Mouse (Mus musculus) left cerebral cortex, postnatal 10 days (tissue): Measurements from ENCODE around the gene Krt73. TPM values are rescaled to one million over a fixed set of nuclear protein-coding genes. Genes with fewer than 3 reads are reported as not detected.
A peak's percentile ranks its signal among the peaks of the same experiment; 100 is the strongest.

ENCODE experiments used
- DNase-seq, 2 experiments: peaks; one replicate each; pipeline ENCODE4 v3.0.0; 2021 to 2022; ENCODE audit warnings: low spot score in 2 of 2, mixed read lengths in 1 of 2; ENCODE audit errors: extremely low spot score in 1 of 2
- intact Hi-C: fragments of 180-260 bp; cut with DNase I; formaldehyde crosslinking; loops from one replicate; pipeline ENCODE4 v1.15.1; 2025
- total RNA-seq, 2 experiments: library from RNA; stranded (reverse); gene quantifications; 2 replicates each; pipeline ENCODE4 v1.2.3; 2021

Gene Krt73
- 1 to 10 TPM; 1.0 to 1.6 TPM for total RNA-seq

DNA sequence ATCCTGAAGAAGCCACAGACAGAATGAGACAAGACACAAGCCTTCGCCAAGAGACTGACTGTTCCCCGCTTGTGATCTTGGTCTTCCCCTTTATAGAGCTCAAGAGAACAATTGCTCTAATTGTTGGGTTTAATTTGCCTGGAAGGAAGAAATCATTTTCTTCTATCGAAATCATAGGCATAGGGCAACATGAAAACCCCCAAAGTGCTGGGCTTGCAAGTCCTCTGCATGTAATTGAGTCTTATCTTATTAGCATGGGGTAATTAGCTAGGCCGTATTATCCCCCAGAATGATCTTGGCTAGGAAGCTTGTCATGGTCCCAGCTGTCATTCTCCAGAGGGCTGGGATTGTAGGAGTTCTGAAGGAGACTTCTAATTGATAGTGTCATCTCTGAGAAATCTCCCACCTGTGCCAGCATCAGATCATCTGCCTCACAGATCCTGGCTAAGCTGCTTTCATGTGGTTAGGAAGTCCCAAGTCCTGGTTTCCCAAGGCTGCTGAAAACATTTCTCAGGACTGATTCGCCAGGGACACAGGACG is at the start of gene Krt73:
Gene Krt73 (minus strand): TSS at position 51 of the 540 bp plus-strand sequence.
- DNase-seq, result no peak
- intact Hi-C loops, result no loop called here

DNA sequence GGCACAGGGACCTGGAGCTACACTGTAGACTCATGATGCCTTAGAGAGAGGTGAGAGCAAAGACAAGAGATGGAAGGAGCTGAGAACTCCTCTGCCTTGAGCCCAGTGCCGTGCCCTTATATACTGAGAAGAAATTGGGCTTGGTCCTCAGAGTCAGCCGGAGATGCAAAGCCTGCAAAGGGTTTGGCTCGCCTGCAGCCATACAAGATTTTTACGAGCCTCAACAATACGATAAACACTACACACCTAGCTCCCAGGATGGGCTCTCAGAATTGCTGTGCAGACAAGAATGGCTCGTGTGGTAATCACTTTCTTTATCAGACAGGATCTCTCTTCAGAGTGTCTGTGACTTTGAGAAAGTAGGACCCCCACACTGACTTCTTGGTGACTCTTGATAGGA is 48.5 kb upstream of the Krt73 start, which contains the start of gene Krt1:
Gene Krt1 (minus strand): TSS at position 101 of the 400 bp plus-strand sequence.
- DNase-seq, result no peak
- intact Hi-C loops, result no loop called here

DNA sequence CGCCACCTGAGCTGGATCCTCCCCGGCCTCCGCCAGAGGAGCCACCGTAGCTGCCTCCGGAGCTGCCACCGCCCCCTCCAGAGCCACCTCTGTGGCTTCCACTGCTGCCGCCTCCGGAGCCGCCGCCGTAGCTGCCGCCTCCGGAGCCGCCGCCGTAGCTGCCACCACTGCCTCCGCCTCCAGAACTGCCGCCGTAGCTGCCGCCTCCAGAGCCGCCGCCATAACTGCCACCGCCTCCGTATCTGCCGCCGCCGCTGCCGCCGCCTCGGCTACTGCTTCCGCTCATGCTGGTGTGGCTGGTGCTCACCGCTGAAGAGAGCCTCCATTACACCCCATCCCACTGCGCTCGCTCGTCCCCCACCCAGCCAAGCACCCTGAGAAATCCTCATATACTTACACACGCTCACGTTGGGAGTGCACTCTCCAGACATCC is 43.8 kb upstream of the Krt73 start:
- intact Hi-C loops, result no loop called here
- DNase-seq, result peak in 1 of 2 experiments; percentile 65

DNA sequence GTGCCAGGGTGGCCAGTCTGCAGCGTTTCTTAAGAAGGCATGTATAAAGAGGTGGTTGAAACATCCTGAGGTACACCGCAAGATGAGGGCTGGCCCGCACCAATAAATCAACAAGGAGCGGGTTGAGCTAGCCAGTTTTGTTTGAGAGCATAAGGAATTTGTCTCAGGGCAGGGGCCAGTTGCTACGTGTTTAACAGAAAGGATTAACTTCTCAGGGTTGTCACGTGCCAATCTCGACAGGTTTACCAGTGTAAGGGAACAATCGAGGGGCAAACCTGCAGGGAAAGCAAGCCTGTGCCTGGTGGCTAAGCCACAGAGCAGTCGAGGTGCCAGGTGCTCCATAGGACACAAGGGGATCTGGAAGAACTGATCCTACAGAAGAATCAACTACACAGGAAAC is 41.0 kb upstream of the Krt73 start:
- DNase-seq, result no peak
- intact Hi-C loops, result no loop called here

DNA sequence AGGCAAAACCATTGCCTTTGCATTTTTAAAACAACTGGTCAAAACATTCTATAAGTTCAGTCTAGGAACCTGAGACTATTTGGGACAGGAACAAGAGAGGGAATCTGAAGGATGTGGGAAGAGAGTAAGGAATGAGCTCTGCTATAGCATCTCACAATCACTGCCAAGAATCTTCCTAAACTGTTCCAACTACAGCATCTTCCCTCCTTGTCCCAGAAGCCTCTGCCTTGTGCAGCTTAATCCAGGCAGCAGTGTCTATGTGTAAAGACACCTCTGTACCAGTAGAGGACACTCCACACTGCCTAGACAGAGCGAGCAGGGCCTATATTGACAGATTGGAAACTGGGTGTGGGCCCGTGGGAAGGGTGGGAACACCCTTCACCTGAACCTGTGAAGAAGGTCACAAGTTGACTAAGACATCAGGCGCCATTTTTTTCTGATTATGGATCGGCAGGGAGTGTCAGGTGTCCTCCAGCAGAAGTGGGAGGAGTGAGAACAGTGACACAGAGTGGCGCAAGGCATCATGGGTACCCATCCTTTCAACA is 32.7 kb upstream of the Krt73 start:
- intact Hi-C loops, result no loop called here

DNA sequence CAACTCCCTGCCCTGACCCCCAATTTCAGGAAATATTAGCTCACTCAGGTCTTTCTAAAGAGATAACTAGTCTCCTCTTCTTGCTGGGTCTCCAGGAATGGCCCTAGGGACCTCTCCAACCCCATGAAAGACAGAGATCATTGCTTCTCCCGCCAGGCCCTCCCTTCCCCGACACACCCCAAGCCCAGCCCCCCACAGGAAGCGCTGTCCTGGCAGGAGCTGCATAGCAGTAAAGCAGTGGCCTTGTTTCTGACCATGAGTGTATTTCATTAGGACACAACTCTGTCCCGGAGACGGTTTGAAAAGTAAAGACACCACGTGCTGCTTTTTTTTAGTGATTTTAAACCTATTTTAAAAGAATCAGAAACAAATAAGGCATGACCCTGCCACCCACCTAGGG is 31.0 kb upstream of the Krt73 start:
- intact Hi-C loops, result no loop called here
- DNase-seq, result no peak

More for the DNA sequence above, 32.7 kb upstream of the Krt73 start:
- no peak for DNase-seq

DNA sequence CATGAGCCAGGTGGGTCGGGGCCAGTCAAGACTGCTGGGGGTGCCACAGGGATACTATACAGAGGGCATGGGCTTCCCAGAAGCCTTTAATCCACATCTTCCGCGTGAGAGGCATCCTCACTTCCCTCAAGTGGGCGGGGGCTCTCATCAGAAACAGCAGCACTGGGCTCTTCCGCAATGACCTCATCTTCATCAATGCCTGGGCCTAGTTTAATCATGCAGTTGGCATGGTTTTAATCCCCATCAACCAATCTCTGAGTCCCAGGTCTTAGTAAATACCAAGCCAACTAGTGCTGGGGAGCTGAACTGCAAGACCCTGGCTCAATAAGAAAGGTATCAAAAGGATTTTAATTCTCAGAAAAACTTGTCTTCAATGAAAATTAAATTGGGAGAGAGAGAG is 27.3 kb upstream of the Krt73 start:
- no peak for DNase-seq
- intact Hi-C loops, result no loop called here

DNA sequence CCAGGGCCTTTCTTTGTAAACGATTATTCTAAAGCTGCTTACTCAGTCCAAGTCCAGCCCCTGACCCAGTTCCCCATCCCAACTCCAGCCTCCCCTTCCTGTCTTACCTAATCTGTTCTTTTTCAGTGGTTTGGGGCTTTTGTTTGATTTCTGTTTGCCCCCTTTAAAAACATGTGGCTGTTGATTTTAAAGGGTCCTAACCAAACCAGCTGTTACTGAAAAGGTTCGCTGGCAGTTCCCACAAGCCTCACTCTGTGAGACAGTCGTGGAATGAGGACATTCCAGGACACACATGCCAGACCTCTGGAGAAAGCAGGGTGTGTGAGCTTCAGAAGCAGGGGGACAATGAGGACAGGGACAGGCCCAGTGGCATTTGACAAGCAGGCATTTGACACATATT is 19.6 kb upstream of the Krt73 start:
- DNase-seq, result no peak
- intact Hi-C loops, result no loop called here

DNA sequence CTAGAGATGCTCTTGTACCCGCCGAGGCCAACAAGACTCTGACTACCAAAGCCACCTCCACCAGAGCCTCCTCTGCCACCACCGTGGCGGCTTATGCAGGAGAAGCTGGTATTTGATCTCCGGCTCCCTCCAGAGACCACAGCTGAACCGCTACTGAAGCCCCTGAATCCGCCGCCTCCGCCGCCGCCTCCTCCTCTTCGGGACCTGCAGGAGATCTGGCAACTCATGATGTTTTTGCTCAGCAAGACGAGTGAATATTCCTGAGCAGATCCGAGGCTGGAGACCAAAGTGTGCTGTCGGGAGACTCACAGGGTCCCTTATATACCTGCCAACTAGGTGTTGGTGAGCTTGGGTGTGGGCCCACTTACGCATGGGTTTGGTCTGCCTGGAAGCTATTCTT is 15.7 kb upstream of the Krt73 start, which contains the start of gene Krt2:
Gene Krt2 (minus strand): TSS at position 295 of the 400 bp plus-strand sequence.
- DNase-seq, result no peak
- intact Hi-C loops, result no loop called here

DNA sequence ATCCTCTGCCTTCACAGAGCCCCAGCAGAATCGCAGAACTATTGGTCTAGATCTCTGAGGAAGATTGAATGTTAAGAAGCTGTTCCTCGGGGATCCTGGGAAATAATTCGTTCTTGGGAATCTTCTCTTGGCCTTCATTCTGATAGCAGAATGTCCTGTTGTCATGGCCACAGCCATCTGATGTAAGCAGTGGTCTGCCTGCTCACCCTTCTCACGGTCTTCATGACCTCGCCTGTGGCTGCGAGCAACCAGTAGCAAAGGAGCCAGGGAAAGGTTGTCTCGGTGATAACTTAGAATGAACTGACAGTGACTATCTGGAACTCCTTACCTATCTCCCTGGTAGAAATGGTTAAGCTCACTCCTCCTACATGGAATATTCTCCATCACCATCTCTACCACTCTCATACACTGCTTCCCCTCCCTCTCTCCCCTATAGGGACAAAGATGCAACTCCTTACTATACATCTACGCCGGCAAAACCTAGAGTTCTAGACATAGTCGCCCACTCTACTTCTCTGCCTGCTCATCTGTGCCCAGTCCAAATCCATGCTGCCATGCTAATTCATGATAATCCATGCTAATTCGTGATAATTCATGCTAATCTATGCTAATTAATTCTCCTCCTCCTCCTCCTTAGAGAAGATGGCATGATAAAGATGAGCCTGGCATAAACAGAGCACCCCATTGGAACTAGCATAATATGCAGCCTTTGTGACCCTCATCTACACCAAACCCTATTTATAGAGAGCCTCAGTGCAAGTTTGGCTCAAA is 1.1 kb upstream of the Krt73 start:
- intact Hi-C loops, result no loop called here
- DNase-seq, result peak in 1 of 2 experiments; percentile 28

DNA sequence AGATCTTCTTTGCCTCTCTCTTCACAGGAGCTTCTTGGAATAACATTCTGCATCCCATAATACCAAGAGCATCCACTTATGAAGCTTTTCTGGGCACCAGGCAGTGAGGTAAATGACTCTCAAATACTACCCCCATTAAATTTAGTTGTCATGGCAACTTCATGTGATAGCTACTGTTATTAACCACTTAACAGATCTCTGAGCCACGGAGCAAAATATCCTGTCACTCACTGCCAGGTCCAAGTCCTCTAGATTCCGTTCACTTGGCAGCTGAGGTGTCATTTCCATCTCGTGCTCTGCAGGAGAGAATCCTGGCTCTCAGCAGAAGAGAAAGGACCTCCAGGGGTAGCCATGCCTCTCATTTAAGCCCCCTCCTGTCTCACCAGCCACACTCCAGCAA is 11.3 kb downstream of the Krt73 start:
- intact Hi-C loops, result no loop called here

DNA sequence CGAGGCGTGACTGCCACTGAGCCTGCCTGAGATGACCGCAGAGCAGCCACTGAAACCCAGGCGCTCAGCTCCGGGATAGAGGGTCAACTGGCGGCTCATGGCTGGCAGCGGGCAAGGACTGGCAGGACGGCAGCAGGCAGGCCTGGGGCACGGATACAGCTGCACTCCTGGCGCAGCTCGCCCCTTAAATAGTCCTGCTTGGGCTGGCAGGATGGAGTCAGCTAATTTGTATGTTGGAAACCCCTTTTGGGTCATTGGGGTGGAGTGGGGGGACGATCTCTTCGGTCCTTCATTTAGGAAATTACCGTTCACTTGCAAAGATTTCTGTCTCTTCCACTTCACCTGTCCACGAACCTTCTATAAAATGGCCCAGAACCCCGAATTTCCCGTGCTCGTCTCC is 15.8 kb downstream of the Krt73 start, which contains the start of gene Krt72:
Gene Krt72 (minus strand): TSS at position 101 of the 400 bp plus-strand sequence.
- intact Hi-C loops, result no loop called here
- DNase-seq, result no peak

More for the DNA sequence above, 11.3 kb downstream of the Krt73 start:
- no peak for DNase-seq

DNA sequence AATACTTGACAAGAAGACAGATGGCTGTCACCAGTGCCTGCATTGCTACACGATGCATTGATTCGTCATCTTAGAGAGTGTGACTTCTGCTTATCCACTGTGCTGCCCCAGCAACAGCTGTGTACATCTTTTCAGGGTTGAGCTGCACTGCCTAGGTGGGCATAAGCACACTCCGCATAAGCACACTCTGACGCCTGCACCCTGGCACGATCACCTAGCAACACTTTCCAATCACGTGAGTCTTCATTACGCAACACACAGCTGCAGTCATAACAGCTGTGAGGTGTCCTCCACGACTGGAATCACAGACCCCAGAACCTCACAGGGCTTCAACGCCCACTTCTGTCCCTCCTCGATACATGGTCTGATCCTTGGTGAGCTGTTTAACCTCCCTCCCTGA is 28.7 kb downstream of the Krt73 start:
- intact Hi-C loops, result loop anchor here (5.0 to 10.0 kb wide), 2 partner anchors 291 to 436 kb away; no protein-coding TSS in a partner anchor
- DNase-seq, result no peak

DNA sequence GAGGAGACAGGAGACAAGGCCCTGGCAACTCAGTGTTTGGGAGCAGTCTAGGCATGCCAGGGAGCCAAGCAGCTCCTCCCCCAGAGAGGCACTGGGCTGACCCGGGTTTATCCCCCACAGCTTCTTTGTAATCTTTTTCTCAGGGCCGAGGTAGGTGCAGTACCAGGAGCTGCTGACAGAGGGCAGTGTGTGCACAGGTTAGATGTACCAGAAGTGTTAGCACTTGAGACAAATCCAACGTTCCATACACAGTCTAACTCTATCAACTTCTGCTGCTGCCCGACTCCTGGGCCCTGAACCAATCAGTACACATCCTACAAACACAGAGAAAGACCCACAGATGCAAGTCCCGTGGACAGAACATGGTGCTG is 29.4 kb downstream of the Krt73 start:
- DNase-seq, result peak; percentile 80 to 89
- intact Hi-C loops, result loop anchor here (1.0 to 10.0 kb wide), 3 partner anchors 201 to 435 kb away; no protein-coding TSS in a partner anchor

DNA sequence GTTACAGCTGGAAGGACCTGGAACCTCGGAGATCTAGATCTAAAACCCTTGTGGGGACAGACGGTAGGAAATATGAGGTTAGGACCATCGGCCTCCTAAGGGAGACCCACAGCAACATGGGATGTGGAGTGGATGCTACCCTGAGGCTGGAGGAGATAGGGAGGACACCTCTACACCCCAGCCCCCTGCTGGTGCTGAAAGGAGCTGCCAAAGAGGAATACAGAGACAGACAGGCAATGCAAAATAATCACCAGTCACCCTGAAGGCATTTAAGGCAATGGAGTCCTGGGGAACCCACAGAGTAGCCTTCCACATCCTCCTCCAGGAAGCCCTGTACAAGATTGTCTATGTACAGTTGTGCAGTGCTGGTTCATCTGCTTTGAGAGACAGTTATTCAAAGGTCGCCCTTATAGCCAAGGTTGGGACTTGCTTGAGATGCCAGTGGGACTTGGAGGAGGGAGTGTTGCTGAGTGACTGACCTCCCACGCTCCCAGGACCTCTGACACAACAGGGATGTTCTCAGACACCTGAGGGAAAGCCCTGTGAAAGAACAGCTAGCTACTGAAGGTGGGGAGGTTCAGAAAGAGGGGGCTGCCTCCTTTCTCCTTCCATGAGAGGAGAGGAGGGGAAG is 30.0 kb downstream of the Krt73 start:
- intact Hi-C loops, result loop anchor here (1.0 to 10.0 kb wide), 3 partner anchors 201 to 435 kb away; no protein-coding TSS in a partner anchor
- DNase-seq, result peak in 1 of 2 experiments; percentile 48

DNA sequence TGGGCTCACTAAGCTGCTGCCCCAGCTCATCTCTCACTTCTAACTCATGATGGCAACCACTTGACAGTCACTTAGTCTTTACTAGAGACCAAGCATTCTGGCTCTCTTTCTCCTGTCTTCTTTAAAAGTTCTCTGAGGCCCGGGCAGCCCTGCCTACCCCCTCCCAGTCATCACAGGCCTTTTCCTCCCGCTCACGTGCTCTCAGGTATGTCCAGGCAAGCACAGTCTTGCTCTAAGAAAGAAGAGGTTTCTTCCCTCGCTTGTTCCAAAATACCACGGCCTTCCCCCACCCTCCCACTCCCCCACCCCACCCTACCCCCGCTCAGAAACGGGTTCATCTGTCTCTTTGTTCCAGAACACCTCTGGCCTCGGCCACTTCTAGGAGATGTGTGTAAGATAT is 31.9 kb downstream of the Krt73 start:
- intact Hi-C loops, result loop anchor here (2.0 to 10.0 kb wide), 3 partner anchors 251 to 433 kb away; no protein-coding TSS in a partner anchor
- DNase-seq, result no peak
